Mouse (Mus musculus) adrenal gland, postnatal 14 days (tissue): ENCODE results near the gene Rps6kl1. TPM values are rescaled to one million over a fixed set of nuclear protein-coding genes. Genes with fewer than 3 reads are reported as not detected.

Experiments
- DNase-seq: peaks from one replicate; pipeline ENCODE4 v3.0.0; 2021; ENCODE audit warnings: mixed read lengths
- long read RNA-seq, 2 experiments: library from polyadenylated mRNA; stranded (forward); transcript quantifications; one replicate each; pipeline ENCODE4 v2.0.0; 2021
- total RNA-seq: library from RNA; stranded (reverse); gene quantifications from 2 replicates; pipeline ENCODE4 v1.2.3, GENCODE M21; 2021

Rps6kl1 gene
- total RNA-seq, result 1.7 and 2.2 TPM in 2 replicates
- long read RNA-seq, experiment 1, partial matches to known transcripts, result 1 of 7 reads
- long read RNA-seq, experiment 1, other reads (novel, unspliced or antisense), result 5 of 7 reads
- long read RNA-seq, experiment 2, partial matches to known transcripts, result 0 of 2 reads
- long read RNA-seq, experiment 2, other reads (novel, unspliced or antisense), result 1 of 2 reads

DNA sequence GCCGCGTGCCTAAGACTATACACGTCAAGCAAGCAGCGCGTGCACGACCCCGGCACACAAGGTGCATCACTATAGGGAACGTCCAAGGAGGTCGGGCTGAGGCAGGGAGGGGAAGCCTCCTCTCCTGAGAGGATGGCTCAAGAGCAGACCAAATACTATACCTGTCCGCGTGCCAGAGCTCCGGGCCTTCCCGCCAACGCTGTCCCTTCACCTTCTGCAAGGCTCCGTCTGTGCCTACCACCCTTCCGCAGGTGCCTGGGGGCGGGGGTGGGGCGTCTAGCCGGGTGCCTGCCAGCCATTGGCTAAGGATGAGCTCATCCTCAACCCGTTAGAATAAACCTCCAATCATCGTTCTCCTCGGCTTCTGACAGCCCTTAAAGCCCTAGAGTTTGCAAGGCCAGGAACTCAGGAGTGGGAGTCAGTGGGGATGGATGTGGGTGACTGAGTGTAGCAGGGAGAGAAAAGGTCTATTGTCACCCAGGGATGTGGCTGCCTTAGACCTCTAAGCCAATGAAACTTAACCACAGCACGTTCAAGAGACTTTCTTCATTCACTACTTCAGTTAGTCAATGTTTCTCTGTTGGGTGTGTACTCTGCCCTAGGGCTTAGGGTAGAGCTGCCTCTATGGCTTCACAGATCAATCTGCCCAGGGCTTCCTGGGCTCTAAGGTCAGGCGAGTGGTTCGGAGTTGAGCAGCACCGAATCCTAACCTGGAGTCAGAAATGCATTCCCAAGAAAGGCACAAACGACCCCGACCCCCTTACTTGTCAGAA is at the start of gene Rps6kl1:
TSS of gene Rps6kl1 (minus strand) at position 263 of the 773 bp plus-strand sequence.
- DNase-seq, result peak; percentile 70

DNA sequence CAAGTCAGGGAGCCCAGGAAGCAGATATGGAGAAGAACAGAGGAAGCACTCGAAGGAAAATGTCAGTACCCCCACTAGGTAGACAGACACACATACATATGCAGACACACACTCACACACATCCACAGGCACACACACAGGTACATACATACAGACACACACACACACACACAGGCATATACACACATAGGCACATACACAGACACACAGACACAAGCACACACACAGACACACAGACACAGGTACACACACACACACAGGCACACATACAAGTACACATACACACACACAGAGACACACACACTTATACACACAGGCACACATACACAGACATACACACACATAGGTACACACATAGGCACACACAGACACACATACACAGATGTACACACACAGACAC is 48.9 kb upstream of the Rps6kl1 start:
- DNase-seq, result no peak

DNA sequence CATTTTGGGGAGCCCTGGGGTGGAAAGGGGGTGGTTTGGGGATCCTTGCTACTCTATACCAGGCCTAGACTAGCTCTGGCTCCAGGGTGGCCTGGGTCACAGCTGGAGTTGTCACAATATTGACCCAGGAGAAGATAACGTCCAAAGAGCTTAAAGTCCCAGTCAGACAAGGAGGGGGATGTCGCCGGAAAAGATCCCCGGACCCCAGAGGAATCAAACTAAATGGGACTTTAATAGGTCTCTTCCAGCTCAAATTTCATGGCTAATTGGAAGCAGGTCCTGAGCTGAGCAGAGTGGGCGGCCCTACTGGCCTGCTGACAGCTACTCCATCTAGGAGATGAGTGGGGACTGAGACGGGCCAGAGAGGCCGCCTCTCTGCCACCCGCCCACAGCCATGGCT is 46.9 kb upstream of the Rps6kl1 start:
- DNase-seq, result no peak

DNA sequence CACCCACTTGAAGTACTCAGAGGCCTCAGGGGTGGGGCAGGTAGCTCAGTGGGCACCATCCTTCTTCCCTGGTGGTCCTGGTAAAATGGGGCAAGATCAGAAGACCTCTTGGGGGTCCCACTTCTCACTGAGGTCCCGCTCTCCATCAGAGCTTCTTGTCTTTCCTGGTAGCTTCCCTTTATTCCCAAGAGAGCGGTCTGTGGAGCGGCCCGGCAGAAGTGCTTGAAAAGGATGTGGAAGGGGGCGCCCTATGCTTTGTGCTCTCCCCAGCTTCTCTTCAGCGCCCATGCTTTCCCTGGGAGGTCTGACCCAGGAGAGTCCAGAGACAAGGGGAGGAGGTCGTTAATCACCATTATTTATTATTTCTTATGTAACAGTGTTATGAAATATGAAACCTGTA is 46.3 kb upstream of the Rps6kl1 start:
- DNase-seq, result no peak

DNA sequence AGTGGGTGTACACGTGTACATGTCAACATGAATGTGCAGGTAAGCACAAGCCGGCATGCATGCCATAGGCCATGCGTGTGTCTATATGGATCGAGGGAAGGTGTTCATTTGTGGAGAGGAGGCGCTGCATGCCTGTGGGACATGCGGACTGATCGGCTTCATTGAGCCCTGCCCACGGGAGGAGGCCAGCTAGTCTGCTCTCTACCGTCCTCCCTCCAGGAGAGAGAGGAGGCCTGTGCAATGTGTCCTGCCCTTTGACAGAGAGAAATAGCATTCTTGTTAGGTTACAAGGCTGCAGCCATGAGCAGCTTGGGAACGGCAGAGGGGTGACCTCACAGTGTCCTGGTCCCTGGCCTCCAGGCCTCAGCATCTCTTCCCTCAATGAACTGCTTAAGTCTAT is 45.1 kb upstream of the Rps6kl1 start:
- no peak for DNase-seq

DNA sequence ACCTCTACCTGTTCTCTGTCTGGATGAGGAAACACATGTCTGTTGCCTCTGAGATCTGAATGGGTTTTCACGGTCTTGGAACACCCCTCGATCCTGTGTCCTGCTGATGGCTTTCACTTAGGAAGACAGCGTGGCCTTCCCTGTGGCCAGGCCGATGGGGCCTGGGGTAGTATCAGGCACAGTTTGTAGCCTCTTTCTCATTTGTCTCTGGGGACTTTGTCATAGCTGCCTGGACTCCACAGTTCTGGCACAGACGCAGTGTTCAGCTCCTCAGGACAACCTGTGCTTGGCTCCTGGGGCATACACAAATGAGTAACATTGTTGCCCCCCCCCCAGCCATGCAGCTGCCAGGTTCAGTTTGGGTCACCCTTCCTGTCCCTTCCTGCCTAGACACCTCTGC is 44.0 kb upstream of the Rps6kl1 start:
- DNase-seq, result no peak

DNA sequence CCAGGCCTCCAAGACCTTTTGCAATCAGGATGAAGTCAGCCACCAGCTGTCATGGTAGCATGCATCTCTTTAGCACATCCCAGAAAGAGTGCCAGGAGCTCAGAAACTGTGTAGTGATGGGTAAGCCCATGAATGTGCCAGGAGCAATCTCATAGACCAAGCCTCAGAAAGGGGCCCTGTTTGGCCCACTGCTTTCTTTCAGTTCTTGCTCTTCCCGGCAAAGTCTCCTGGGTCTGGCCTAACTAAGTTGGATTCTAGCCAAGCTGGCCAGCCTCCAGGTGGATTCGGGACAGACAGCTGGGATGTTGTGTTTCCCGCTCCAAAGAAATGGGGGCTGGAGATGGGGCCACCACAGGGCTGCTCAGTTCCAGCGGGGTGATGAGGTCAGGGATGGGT is 43.6 kb upstream of the Rps6kl1 start:
- DNase-seq, result peak; percentile 82

DNA sequence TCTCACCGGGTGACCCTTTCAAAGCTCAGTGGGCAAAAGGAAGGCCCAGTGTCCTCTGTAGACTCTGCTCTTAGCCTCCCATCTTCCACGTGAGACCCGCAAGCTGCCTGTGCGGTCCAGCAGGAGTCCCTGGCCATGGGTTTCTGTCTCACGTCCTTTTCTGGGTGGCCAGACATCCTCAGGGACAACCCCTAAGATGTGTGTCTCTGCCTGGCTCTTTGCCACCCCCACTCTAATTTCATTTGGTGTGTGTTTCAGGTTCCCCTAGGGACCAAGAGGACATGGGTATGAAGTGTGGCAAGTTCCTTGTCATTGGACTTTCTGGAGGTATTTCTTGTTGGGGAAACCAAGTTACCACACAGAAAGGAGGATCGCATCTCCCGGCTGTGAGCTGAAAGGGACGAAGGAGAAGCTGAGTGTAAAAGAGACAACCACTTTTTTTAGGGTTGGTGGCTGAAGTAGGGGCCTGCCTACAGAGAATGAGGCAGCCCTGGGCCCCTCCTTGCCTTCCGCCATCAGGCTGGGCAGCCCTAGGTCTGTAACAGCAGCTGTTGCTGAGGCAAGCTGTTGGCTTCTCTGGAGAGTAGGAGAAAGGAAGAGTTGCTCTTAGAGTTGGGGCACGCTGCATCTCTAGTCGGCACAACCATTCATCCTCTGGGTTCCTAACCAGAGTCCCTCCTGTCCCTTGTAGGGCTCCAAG is 43.0 kb upstream of the Rps6kl1 start:
- DNase-seq, result no peak

DNA sequence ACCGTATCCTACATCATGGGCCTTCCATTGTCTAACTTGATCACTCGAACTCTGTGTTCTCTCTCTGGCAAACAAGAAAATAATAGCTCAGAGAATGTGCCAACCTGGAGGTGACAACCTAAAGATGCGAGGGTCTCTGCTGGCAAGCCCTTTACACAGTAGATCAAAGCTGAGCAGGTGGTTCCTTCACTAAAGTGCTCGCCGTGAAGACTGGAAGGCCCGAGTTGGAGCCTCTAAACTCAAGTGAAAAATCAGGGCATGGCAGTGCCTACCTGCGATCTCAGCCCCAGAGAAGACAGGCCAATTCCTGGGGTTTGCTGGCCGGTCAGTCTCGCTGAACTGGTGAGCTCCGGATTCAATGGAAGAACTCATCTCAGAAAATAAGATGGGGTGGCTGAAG is 42.1 kb upstream of the Rps6kl1 start:
- no peak for DNase-seq

DNA sequence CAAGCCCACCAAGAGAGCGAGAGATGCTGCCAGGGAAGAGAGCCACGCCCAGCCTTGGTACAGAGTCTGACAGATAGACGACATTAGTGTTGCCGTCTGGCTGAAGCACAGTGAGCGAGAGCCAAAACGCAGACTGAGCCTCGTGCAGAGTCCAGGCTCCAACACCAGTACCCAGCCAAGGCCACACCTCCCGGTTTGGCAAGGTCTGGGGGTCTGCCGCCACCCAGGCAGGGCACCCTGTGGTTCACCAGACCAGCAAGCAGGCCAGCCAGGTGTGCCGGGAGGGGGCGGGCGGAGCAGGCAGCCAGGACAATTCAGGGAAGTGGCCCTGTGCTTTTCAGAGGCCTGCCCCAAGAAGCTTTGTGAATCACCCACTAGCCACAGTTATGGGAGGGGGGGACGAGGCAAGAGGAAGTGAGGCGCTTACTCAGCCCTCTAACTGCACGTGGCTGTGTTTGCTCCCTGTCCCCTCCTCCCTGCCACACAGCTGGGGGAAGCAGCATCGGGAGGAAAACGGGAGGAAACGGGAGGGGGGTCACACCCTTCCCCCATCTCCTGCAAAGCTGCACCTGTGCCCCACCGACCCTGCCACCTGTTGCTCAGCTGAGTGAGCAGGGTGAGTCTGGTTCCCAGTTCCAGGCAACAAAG is 41.5 kb upstream of the Rps6kl1 start:
- DNase-seq, result peak; percentile 47

DNA sequence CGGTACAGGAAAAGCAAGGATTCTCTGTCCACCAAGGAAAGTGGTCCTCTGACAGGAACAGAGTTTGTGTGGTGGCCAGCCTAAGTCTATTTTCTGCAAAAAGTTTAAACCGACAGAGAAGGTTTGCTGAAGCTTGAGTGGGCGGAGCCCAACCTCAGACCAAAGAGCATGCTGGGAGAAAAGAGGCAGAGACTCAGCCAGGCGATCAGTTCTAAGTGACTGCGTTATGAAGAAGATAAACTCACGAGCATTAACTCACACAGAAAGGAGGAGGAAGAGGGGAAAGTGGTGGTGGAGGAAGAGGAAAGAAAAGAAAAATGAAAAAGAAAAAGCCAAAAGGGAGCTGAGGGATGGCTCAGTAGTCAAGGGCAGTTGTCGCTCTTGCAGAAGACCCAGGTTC is 39.2 kb upstream of the Rps6kl1 start:
- DNase-seq, result no peak

DNA sequence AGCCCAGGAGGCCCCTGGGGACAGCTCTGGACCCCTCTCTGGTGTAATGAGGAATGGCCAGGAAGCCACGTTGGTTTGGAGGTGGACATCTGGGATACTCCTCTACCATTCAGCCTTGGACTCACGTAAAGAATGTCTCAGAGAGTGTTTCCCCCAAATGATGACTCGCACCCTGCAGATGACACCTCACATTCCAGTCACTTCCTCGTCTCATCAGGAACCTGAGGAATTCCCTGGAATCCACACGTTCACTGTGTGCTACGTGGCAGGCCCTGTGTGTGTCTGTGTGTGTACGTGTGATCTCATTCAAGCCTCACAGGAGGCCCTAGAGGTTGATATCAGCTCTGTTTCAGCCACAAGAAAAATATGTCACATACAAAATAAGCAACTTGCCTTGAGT is 35.3 kb upstream of the Rps6kl1 start:
- DNase-seq, result no peak

DNA sequence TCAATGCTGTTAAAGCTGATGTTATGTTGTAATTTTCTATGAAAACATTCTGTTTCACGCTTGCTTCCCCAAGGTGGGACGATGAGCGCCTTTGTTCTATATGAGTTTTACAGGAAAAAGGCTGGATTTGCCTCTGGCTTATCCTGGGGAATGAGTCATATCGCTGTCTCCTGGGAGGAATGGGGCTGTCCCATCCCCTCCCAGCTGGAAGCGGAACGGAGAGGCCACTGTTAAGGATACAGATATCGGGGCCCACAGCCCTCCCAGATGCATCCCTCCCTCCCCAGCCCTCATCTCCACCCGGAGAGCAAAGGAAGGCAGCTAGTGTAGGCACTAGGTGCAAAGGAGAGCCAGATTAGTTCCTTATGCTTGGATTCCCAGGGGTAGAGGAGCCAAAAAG is 34.7 kb upstream of the Rps6kl1 start:
- no peak for DNase-seq

DNA sequence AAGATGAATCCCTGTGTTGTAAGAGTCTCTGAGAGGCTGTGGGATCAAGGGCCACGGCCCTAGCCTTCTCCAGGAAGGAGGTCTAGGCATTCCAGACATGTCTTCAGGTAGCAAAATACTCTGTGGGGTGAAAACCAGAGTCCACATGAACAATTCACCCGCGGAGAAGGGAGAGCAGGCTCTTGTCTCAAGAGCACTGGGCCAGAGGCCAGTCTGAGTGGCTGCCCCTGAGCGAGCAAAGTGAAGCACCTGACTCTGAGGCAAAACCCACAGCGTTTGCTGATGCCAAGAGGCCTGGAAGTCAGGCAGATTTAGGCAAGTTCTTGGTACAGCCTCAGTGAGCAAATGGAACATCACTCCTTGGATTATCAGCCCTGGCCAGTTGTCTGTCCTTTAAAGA is 33.1 kb upstream of the Rps6kl1 start:
- DNase-seq, result no peak

DNA sequence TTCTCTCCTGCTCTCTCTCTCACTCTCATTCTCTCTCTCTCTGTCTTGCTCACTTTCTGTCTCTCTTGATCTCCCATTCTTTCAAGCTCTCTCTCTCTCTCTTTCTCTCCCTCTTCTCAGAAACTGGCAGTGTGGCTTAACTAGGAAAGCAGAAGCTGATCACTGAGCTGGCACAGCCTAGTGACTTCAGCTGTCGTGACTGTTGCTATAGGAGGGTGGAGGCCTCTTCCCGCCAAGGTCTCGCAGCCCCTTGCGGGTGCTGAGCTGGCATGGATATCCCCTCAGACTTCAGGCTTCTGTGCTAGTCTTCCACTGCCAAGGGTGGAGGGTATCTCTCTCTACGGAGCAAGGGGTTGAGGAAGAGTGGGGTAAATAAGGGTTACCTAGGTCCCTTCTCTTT is 31.8 kb upstream of the Rps6kl1 start:
- no peak for DNase-seq

DNA sequence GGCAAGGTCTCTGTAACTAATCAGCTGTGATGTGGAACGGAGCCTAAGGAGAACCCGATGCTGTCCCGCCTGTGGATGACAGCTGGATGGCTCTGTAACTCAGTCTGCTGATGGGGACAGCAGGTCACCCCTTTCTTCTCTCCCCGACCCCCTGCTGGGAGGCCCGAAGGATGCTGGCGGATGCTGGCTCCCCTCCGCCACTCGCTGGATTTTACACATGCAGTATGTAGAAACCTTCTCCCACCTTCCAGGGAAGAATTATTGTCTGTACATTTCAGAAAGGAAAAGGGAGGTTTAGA is 31.2 kb upstream of the Rps6kl1 start:
- no peak for DNase-seq

DNA sequence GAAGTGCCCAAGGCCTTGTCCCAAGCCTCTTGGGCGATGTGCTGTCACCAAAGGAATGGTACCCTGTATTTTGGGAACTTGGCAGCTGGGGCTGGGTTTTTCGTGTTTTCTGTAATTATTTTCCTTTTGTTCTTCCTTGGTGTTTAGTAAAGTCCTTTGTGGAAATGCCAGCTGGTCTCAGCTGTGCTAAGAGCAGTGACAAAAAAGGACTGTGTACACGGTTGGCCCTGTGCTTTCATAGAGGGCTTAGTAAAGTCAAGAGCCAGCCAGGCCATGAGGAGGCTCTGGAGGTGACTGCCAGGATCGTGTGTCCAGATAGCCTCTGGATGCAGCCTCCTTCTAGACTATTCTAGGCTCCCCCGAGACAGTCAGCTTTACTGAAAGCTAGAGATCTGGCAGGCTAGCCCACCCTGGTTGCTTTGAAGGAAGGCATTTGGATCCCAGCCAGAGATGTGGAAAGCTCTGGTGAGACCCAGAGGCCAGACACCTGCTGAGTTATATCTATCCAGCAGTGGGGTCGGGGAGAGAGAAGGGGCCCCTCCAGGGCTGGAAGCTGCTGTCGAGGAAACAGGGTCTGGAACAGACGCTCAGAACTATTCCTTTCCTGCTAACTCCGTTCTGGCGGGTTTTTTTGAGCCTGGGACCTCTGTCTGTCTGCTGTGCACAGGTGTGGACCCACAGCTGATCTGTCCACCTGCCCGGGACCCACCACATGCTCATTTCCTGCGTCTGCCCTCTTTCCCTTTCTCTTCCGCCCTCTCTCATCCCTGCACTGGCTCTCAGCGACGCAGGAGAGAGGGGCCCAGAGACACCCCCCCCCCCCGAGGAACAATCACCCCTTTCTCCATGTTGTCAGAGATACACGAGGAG is 30.6 kb upstream of the Rps6kl1 start:
- no peak for DNase-seq

DNA sequence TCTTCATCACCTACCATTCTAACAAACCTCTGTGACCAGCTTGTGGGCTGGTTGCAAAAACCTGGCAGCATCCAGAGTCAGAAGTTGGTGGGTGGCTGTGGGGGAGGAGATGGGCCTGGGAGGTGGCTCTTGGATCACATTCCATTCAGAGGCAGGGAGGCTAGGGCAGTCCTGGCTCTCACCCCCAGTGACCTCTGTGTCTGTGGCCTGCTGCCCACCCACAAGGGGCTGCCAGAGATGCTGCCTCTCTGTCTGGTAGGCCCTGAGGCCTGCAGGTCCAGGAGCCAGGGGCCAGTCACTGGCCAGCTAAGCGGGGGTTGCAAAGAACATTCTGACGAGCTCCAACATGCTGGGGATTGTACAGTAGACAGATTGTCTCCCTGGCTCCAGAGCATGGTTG is 27.2 kb upstream of the Rps6kl1 start:
- no peak for DNase-seq

DNA sequence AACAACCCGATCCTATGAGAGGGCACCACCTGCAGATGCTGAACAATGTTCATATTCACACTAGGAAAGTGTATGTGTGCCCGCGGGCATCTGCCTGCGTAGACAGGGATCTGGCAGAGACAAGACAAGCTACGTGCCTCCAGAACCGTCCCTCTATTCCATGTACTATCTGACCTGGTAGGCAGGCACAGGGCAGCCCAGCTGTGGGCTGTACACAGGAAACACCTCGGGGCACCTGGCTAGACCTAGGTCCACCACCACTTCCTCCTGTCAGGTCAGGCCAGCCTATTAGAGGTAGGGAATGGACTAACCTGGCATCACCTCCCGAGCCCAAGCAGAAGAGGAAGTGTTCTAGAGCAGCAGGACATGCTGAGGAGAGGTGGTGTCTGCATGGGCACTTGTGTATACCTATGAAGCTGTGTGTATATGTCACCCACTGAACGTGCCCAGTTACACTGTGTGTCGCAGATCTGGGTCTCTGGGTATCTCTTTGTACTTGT is 26.7 kb upstream of the Rps6kl1 start, which contains the start of gene Pgf:
TSS of gene Pgf (minus strand) at position 51 of the 500 bp plus-strand sequence.
- no peak for DNase-seq

DNA sequence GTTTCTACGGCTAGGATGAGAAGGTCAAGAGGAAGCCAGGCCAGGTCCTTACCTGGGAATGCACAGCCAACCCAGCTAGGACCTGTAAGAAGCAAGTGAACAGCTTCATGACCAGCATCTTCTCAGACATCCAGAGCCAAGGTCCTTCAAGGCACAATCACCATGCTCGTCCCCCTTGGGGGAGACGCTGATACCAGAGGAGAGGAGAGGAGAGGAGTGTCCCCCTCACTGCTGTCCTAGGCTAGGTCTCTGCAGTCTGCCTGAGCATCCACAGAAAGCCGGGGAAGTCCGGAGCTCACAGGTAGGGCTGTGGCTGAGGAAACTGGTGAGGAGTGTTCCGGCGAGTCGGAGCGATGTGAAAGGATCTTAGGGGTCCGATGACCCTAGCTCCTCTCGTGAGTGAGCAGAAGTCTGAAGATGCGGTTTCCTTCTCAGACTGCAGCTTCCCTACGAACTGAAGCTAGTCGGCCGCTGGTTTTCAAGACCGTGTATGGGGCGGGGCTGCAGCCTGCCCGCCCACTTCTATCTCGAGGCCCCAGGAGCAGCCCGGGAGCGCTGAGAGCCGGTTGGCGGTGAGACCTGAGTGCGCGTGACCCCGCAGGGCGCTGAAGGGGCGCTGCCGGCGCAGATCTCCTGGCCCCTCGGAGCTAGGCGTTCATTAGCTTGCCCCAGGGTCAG is 25.9 kb upstream of the Rps6kl1 start:
- DNase-seq, result peak; percentile 59
